Mouse (Mus musculus): ENCODE measurements around the gene Dnajc30. TPM values are rescaled to one million over a fixed set of nuclear protein-coding genes. Genes with fewer than 3 reads are reported as not detected.

Gene Dnajc30
- total RNA-seq, 2 experiments from 2014 or later, result 40.1 to 43.4 TPM

DNA sequence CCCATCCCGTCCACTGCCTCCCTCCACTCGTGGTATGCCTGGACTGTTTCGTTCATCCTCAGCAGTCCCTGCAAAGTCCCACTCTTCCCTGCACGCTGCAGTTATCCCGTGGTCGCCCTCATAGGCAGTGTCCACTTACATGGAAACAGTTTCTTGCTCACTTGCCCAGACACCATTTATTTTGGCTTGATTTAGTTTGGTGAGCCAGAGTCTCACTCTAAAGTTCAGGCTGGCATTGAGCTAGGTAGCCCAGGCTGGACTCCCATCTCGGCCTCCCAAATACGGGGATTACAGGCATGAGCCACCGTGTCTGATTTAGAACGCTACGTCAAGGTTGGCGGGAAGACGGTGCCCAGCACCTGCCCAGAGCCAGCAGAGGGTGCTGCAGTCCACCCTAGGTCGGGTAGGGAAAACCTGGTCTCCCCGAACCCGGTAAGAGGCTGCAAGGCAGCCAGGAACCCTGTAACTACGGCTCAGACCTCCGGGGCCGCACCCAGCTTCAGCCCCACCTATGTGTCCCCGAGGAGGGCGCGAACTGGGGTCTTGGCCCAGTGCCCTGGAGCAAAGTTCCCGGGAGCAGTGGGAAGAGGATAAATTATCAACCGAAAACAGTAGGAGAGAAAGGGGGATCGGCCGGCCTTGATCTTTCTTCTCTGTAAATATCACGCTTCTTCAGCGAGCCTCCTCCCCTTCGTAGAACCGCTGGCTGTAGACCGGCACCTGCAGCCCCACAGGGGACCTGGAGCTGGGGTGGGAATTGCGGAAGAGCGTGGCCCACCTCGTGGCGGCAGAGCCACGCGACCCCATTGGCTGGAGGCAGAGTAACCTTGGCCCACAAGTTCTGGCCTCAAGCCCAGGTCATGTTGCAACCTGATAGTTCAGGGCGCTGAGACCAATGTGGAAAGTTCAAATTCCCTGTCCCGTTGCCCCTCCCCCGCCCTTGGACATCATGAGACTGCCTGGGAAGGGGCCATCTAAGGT lies 43.8 kb downstream of the Dnajc30 start:
- no peak for DNase-seq (ENCODE audit: low spot score in 2 of 2)

DNA sequence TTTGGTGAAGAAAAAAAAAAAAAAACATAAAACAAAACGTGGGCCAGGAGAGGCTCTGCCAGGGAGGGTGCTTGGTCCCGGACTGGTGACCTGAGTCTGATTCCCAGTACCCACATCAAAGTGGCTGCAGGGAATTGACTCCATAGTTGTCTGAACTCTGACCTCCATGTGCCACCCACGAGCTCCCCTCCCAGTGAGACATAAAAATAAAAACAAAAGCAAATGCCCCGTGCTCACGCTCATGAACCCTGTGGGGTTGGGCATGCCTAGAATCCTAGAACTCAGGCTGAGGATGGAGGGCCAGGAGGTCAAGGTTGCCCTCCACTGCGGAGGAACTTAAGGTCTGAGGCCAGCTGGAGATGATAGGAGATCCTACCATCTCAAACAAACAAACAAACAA lies 45.0 kb downstream of the Dnajc30 start:
- no peak for DNase-seq (ENCODE audit: low spot score in 2 of 2)

DNA sequence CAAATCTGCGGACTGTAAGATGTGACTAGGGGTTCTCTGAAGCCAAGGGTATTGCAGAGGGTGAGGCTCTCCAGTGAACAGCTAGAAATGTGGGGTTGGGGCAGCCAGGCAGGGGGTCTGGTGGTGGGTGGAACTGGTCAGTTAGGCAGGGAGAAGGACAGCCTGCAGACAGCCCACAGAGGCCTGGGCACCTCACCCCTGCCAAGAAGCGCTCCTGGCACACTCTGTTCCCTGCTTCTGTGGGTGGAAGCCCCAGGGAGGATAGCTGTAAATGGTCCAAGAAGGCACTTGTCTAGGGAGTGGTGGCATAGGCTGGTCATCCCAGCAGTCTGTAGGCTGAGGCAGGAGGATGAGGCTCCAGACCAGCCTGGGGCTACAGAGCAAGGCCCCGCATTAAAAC lies 45.4 kb downstream of the Dnajc30 start:
- DNase-seq (ENCODE audit: low spot score in 2 of 2), result no peak

DNA sequence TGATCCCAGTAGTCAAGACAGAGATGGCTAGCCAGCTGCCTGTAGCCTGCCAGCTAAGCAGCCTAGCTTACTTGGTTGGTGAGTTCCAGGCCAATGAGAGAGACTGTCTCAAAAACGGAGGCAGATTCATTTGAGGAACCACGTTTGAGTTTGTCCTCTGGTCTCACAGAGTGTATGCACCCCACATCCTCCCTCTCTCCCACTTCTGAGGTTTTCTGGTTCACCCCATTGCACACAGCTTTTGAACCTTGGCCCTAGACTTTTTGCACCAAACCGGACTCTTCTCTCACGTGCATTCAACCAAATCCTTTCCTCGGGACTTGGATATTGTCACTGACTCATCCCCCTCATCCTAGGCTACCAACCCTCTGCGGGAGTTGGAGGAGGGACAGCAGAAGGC lies 46.0 kb downstream of the Dnajc30 start:
- DNase-seq (ENCODE audit: low spot score in 2 of 2), result no peak

DNA sequence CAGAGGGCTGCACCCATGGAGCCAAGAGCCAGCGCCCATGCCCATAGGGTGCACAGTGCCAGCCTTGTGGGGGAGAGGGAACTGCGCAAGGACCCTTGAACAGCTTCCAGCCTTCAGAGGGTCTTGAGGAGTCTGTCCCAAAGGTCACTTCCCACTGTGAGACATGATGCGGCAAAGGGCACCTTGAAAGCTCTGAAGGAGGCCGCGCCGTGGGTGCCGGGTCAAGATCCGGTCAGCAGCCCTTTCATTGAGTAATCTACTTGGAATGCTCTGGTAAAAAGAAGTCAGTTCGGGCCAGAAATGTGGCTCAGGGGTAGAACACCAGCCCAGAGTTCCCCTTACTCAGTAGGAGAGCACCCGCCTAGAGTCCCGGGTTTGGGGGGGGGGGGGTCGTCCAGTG lies 49.8 kb downstream of the Dnajc30 start:
- no peak for DNase-seq (ENCODE audit: low spot score in 2 of 2)

DNA sequence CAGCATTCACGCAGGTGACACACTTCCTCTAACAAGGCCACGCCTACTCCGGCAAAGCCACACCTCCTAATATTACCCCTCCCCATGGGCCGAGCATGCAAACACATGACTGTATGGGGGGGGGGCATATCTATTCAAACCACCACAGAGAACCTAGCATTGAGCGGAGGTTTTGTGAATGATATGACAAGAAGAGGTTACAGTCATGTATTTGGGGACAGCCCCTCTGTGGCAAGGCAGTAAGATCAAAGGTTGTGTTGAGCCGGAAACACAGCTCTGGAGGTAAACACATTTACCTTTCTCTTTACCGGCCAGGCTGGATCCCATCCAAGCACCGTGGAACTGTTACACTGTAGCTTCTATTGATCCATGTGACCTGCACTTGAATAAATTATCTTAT lies 51.2 kb downstream of the Dnajc30 start:
- no peak for DNase-seq (ENCODE audit: low spot score in 2 of 2)

Other genes with a start within 250 kb of the Dnajc30 start
- gene Tmem270, start 157.5 kb upstream of the Dnajc30 start, total RNA-seq (2021), result not detected
- not detected for gene Cldn13, start 148.7 kb upstream of the Dnajc30 start, total RNA-seq (2021)
- gene Mettl27, start 131.8 kb upstream of the Dnajc30 start, total RNA-seq (2021), result 1 to 10 TPM; 7.5 to 8.6 TPM
- gene Cldn4, start 117.3 kb upstream of the Dnajc30 start, total RNA-seq (2021), result not detected
- 1 to 10 TPM in 1 of 2 experiments, under 1 TPM in 1; 0.43 to 1.6 TPM for gene Cldn3, start 78.0 kb upstream of the Dnajc30 start, total RNA-seq (2021)
- 10 to 100 TPM; 27.8 to 29.5 TPM for gene Abhd11, start 55.0 kb upstream of the Dnajc30 start, total RNA-seq (2021)
- gene Stx1a, start 40.7 kb upstream of the Dnajc30 start, total RNA-seq (2021), result 10 to 100 TPM; 91.5 to 97.8 TPM
- gene Bud23, start 757 bp downstream of the Dnajc30 start, total RNA-seq (2021), result 10 to 100 TPM; 49.0 to 57.9 TPM
- 10 to 100 TPM; 33.3 to 35.3 TPM for gene Vps37d, start 14.1 kb downstream of the Dnajc30 start, total RNA-seq (2021)
- 1 to 10 TPM; 4.7 to 4.9 TPM for gene Mlxipl, start 25.7 kb downstream of the Dnajc30 start, total RNA-seq (2021)
- gene Tbl2, start 85.5 kb downstream of the Dnajc30 start, total RNA-seq (2021), result 10 to 100 TPM; 30.4 to 31.5 TPM
- 10 to 100 TPM; 57.2 to 58.2 TPM for gene Bcl7b, start 104.1 kb downstream of the Dnajc30 start, total RNA-seq (2021)
- gene Baz1b, start 123.1 kb downstream of the Dnajc30 start, total RNA-seq (2021), result 10 to 100 TPM; 81.1 to 81.3 TPM
- gene Fzd9, start 187.0 kb downstream of the Dnajc30 start, total RNA-seq (2021), result 1 to 10 TPM; 5.6 to 5.8 TPM

All from layer of hippocampus, adult 18-20 months (tissue).